Mouse (Mus musculus) C2C12 (cell line): ENCODE measurements at regions not wholly inside any gene's neighbourhood (a gene's known extent, or its start where the extent isn't known, plus 50 kb on each side); places are given as distances from the start of the nearest gene placed in this dataset.

ENCODE experiments used
- H3K27me3 ChIP-seq: one replicate; pipeline ENCODE4 v1.6.1; 2011; ENCODE audit not compliant: control insufficient read depth, insufficient read depth, insufficient read length
- H3K36me3 ChIP-seq: one replicate; pipeline ENCODE4 v1.6.1; 2011; ENCODE audit not compliant: control insufficient read depth, insufficient read depth
- H3K4me3 ChIP-seq: one replicate; pipeline ENCODE4 v1.5.1; 2011; ENCODE audit warnings: mild to moderate bottlenecking, control low read depth; ENCODE audit not compliant: poor library complexity, insufficient read depth, severe bottlenecking
- H3K79me2 ChIP-seq: one replicate; pipeline ENCODE4 v1.6.1; 2011; ENCODE audit not compliant: control insufficient read depth, insufficient read depth
- H3K79me3 ChIP-seq: one replicate; pipeline ENCODE4 v1.6.1; 2011; ENCODE audit warnings: low read depth, control low read depth
- H3ac ChIP-seq: one replicate; pipeline ENCODE3; 2011; ENCODE audit warnings: low read depth; ENCODE audit not compliant: control insufficient read depth, insufficient read length
- CEBPB ChIP-seq: IDR thresholded peaks from one replicate; pipeline ENCODE4 v1.6.1; 2011; ENCODE audit warnings: low read depth, mild to moderate bottlenecking, control low read depth, moderate library complexity
- CTCF ChIP-seq: IDR thresholded peaks from one replicate; pipeline ENCODE4 v1.5.1; 2011; ENCODE audit not compliant: control insufficient read depth, insufficient read depth, insufficient read length
- FOSL1 ChIP-seq: IDR thresholded peaks from one replicate; pipeline ENCODE4 v1.8.0; 2011; ENCODE audit warnings: mild to moderate bottlenecking, low read length; ENCODE audit not compliant: poor library complexity, insufficient read depth, severe bottlenecking
- MAX ChIP-seq: IDR thresholded peaks from one replicate; pipeline ENCODE4 v1.6.1; 2011; ENCODE audit warnings: mild to moderate bottlenecking, control low read depth
- MYOD1 ChIP-seq: IDR thresholded peaks from one replicate; pipeline ENCODE4 v1.6.1; 2011; ENCODE audit warnings: low read depth; ENCODE audit not compliant: control insufficient read depth, insufficient read length
- MYOG ChIP-seq: IDR thresholded peaks from one replicate; pipeline ENCODE4 v1.6.1; 2011; ENCODE audit not compliant: control insufficient read depth, insufficient read length; ENCODE audit errors: extremely low read depth
- USF1 ChIP-seq: IDR thresholded peaks from one replicate; pipeline ENCODE4 v1.6.1; 2011; ENCODE audit warnings: low read depth, mild to moderate bottlenecking, control low read depth, moderate library complexity

DNA sequence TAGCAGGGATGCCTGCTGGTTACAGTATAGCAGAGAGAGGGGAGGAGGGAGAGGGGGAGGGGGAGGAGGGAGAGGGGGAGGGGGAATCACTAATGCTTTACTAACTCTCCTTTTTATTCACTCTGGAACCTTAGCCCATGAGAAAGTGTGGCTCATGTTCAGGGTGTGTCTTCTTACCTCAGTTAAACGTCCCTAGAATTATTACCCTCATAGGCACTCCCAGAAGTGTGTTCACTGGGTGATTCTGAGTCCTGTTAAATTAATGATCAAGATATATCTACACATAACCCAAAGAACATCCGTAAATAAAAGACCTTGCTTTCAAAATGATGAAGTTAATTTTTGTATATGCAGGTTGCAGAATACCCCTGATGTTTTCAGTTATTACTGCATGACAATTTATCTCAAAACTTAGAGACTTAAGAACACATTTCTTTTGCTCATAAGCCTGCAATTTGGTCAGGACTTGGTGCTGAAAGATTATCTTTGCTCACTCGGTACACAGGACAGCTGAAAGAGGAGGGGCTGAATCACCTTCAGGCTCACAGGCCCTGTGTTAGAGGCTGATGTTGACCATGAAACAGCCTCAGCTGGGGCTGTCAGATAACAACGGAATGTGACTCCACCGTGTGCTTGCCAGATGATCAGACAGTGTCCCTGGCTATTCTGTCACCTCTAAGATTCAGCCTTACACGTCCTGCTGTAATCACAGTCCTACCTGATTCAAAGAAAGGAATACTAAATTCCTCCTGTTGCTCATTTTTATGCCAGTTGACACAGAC is 195.0 kb downstream of the Pik3r1 start:
- no peaks in the 10 kb centered on the region for H3K27me3 ChIP-seq
- TF ChIP-seq CTCF (no peak), MYOD1 (no peak), USF1 (no peak)
- no peaks in the 10 kb centered on the region for H3K79me3 ChIP-seq
- no peak overlapping the region for H3K4me3 ChIP-seq
- H3K79me2 ChIP-seq = no peaks in the 10 kb centered on the region
- H3K36me3 ChIP-seq = no peaks in the 10 kb centered on the region
- no peak overlapping the region for H3ac ChIP-seq

DNA sequence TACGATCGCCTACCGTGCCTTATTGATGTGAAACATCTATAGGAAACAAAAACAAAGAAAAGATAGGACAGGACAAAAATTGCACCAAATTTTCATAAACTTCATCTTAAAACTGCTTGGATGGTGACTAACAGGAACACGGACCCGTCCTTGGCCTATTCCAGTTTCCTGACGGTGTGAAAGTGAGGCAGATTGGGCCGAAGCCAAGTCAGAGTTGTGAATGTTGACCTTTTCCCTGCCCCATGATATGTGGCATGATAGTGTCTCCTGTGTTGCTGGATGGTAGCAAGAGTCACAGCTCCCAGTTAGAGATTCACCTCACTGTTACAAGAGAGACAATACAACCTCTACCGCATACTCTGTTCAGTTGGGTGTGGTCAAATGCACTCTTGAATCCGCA is 195.8 kb downstream of the Pik3r1 start:
- no peaks in the 10 kb centered on the region for H3K36me3 ChIP-seq
- no peaks in the 10 kb centered on the region for H3K79me3 ChIP-seq
- no peak overlapping the region for H3K4me3 ChIP-seq
- H3K79me2 ChIP-seq = no peaks in the 10 kb centered on the region
- H3K27me3 ChIP-seq = no peaks in the 10 kb centered on the region
- H3ac ChIP-seq = no peak overlapping the region
- TF ChIP-seq MAX (no peak), FOSL1 (no peak), MYOG (no peak), MYOD1 (no peak), CEBPB (no peak), USF1 (no peak), CTCF (no peak)

DNA sequence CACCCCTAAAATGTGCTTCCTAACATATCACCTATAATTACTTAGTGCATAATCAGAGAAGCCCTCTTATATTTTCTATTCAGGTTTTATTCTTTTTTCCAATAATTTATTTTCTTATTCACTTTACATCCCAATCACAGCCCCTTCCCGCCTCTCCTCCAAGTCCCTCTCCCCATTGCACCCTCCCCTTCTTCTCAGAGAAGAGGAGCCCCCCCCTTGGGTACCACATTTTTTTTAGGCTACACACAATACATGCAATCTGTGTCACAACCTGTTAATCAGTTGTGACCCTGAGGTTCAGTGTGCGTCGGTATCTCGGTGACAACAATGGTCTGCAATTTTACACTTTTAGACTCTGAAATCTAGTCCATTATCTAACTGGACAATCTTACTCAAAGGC is 198.0 kb downstream of the Pik3r1 start:
- Histone ChIP-seq H3ac (no peak overlapping the region), H3K79me3 (no peaks in the 10 kb centered on the region), H3K27me3 (no peaks in the 10 kb centered on the region), H3K4me3 (no peak overlapping the region), H3K36me3 (no peaks in the 10 kb centered on the region), H3K79me2 (no peaks in the 10 kb centered on the region)
- TF ChIP-seq FOSL1 (no peak), MAX (no peak), CEBPB (no peak), MYOG (no peak), MYOD1 (no peak), USF1 (no peak), CTCF (no peak)

DNA sequence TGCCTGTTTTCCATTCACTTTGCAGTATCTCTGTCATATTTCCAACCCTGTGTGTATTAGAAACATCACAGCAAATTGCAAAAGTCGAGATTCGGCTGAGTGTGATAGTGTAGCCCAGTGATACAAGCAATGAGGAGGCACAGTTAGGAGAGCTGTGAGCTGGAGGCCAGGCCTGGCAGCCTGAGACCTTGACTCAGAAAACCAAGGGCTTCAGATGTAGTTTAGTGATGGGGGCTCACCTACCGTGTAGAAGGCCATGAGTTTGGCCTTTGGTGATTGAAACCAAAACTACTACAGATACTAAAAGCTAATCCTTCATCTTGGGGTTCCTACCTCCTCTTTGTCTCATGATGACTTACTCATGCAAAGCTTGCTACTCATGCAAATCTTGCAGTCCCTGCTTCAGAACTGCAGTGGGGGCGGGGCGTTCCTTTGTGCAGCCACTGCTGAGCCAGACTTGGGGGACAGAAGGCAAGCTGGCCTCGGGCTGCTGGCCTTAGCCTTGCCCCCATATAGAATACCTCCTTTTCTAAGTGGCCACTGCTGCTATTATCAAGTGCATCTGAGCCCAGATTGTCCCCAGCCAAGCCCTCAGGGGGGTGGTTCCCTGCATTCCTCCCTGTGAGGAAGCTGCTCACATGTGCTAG is 198.9 kb downstream of the Pik3r1 start:
- TF ChIP-seq MYOD1 (no peak), CEBPB (no peak), FOSL1 (no peak), USF1 (no peak), CTCF (no peak), MYOG (no peak), MAX (no peak)
- Histone ChIP-seq H3K79me3 (no peaks in the 10 kb centered on the region), H3K36me3 (no peaks in the 10 kb centered on the region), H3K79me2 (no peaks in the 10 kb centered on the region), H3ac (no peak overlapping the region), H3K4me3 (no peak overlapping the region), H3K27me3 (no peaks in the 10 kb centered on the region)

DNA sequence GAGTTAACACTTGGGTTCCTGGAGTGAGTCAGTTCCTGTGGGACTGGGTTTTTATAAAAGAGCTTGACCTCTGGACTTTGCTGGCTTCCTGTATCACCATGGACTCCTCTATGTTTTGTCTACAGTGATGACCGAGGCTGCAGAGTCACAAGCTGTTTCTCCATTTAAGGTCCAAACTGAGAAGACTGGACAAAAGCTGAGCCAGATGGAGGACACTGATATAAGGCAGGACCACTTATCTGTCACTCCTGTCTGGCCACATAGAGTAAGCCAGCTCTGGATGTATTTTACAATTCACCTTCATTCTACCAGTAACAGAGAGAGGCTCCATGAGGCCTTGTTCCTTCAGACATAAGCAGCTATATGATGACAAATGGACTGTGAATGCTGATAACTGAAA is 202.7 kb downstream of the Pik3r1 start:
- Histone ChIP-seq H3K79me3 (no peaks in the 10 kb centered on the region), H3ac (no peak overlapping the region), H3K79me2 (no peaks in the 10 kb centered on the region), H3K27me3 (no peaks in the 10 kb centered on the region), H3K36me3 (no peaks in the 10 kb centered on the region), H3K4me3 (no peak overlapping the region)
- no peak for TF ChIP-seq MYOD1
- no peak for TF ChIP-seq FOSL1
- no peak for TF ChIP-seq USF1
- no peak for TF ChIP-seq MAX
- TF ChIP-seq MYOG = no peak
- no peak for TF ChIP-seq CTCF
- no peak for TF ChIP-seq CEBPB
